Mouse (Mus musculus): ENCODE results near the gene Cdyl. TPM values are rescaled to one million over a fixed set of nuclear protein-coding genes. Genes with fewer than 3 reads are reported as not detected.

The Cdyl gene
- polyA plus RNA-seq, 1 experiment: 6.8 TPM

DNA sequence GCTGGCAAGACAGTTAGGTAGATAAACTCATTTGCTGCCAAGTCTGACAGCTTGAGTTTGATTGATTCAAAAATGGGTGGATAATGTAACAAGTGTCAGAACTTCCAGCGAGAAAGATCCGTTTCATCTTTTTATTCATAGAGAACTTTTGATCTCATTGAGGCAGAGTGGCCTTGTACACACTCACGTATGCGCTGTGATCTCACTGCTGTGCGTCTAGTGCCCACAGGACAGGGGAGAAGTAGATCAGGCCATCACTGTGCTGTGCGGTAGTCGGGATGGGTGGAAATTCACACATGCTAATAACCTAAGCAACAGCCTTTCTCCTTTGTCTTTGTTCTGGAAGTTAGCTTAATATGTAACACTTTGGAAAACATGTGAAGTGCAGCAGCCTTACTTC lies 146.5 kb downstream of the Cdyl start:
- Histone ChIP-seq H3K4me3 (ENCODE audit: insufficient read depth, low read length) (no peak overlapping the region), H3K27ac (ENCODE audit: insufficient read depth, low read length) (no peak overlapping the region), H3K4me1 (ENCODE audit: control insufficient read depth, insufficient read depth, low read length) (peaks cover 2% of the 10 kb centered on the region; the same call in 1 of the 2 replicates)
- TF ChIP-seq CTCF (IDR thresholded peaks at IDR 0.05; ENCODE audit: extremely low read depth, insufficient read depth, low read length) (no peak), POLR2A (IDR thresholded peaks at IDR 0.05; ENCODE audit: extremely low read depth, insufficient read depth, low read length) (no peak)

DNA sequence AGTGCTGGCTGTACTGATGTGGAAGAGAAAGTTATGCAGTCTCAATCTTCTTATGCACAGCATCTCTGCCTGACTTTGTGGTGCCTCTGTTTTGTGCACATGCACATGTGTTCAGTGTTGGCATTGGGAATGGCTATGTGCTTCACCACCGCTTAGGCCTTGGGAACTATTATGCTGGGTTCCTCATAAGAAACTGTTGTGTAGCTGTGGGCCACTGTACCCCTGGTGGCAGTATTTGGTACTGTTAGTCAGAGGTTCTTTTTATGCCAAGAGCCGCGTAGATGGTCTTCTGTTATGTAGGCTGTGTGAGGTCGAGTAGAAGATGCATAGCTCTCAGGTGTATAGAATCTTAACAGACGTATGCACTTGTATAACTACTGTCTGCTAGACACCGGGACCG lies 147.4 kb downstream of the Cdyl start:
- peaks cover 2% of the 10 kb centered on the region; the same call in 1 of the 2 replicates for H3K4me1 ChIP-seq (ENCODE audit: control insufficient read depth, insufficient read depth, low read length)
- H3K4me3 ChIP-seq (ENCODE audit: insufficient read depth, low read length): no peak overlapping the region
- no peak overlapping the region for H3K27ac ChIP-seq (ENCODE audit: insufficient read depth, low read length)
- TF ChIP-seq CTCF (IDR thresholded peaks at IDR 0.05; ENCODE audit: extremely low read depth, insufficient read depth, low read length) (no peak), POLR2A (IDR thresholded peaks at IDR 0.05; ENCODE audit: extremely low read depth, insufficient read depth, low read length) (no peak)

DNA sequence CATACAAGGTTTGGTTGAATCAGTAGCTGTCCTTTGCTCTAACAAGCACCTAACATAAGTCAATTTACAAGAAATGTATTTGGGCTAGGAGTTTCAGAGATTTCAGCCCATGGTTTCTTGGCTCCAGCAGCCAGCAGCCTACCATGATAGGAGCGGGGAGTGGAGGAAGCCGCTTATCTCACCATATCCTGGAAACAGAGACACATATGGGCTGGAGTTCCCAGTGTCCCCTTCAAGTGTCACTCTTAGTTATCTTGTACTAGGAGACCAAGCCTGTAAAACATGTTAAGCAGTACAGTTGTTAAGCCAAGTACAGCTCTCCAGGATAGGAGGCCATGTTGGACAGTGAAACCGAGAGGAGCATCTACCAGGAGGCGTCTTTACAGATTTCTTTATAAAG lies 147.9 kb downstream of the Cdyl start:
- H3K4me1 ChIP-seq (ENCODE audit: control insufficient read depth, insufficient read depth, low read length): peaks cover 2% of the 10 kb centered on the region; the same call in 1 of the 2 replicates
- H3K27ac ChIP-seq (ENCODE audit: insufficient read depth, low read length): no peak overlapping the region
- no peak overlapping the region for H3K4me3 ChIP-seq (ENCODE audit: insufficient read depth, low read length)
- no peak for TF ChIP-seq CTCF (IDR thresholded peaks at IDR 0.05; ENCODE audit: extremely low read depth, insufficient read depth, low read length)
- no peak for TF ChIP-seq POLR2A (IDR thresholded peaks at IDR 0.05; ENCODE audit: extremely low read depth, insufficient read depth, low read length)

DNA sequence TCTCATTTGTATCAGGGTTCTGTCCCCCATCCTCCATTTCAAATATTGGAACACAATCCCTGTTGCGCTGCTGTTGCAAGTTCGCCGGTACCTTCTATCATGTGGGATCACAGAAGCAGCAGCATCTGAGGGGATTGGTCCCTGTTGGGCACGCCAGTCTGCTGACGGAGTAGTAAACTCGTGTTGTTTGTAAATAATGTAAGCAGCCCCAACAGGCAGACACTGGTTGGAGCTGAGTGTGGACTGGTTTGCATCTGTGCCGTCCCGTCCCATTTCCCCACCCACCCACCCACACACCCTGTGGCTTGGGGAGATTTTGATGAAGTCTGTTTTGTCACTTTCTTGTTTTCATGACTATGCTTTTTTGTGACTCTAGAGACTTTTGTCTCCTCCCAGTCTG lies 148.3 kb downstream of the Cdyl start:
- H3K27ac ChIP-seq (ENCODE audit: insufficient read depth, low read length): no peak overlapping the region
- H3K4me3 ChIP-seq (ENCODE audit: insufficient read depth, low read length): no peak overlapping the region
- TF ChIP-seq POLR2A (IDR thresholded peaks at IDR 0.05; ENCODE audit: extremely low read depth, insufficient read depth, low read length) (no peak), CTCF (IDR thresholded peaks at IDR 0.05; ENCODE audit: extremely low read depth, insufficient read depth, low read length) (no peak)
- peaks cover 2% of the 10 kb centered on the region; the same call in 1 of the 2 replicates for H3K4me1 ChIP-seq (ENCODE audit: control insufficient read depth, insufficient read depth, low read length)

DNA sequence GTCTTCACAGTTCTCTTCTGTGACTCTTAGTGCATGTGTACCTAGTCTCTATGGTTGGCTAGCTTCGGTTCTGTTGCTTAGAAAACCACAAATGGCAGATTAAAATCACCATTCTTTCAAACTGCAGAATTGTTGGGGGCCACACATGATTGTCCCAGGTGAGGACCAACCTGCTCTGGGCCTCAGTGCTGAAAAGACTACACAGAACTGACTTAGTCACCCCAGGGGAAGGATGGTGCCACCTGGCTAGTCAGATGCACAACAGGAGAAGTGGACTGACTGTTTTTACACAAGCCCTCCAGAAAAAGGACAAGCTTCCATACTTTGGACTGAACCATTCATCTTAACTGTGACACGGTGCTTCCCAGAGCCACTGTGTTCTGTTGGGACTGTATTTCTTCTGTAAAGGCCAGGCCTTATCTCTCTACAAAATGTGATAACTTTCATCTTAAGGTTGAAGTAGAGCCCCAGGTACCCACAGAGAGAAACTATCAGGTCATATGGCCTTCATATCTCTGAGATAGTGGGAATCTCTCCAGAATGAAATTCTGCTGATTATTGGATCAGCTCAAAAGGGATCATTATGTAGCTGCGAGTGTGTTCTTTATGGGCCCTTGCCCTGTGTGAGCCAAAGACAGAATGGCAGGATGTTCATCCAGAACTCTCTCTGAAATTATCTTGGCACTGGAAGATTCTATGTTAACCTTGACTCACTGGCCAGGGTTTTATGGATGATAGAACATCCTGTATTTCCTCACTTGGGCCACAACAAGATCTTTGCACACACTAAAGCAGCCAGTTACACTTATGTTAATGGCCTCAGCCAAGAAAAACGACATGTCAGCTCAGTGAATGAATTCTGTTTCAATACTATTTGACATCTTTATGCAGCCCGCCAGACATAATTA lies 149.9 kb downstream of the Cdyl start:
- Histone ChIP-seq H3K4me1 (ENCODE audit: control insufficient read depth, insufficient read depth, low read length) (peaks cover 2% of the 10 kb centered on the region; the same call in 1 of the 2 replicates), H3K4me3 (ENCODE audit: insufficient read depth, low read length) (no peak overlapping the region), H3K27ac (ENCODE audit: insufficient read depth, low read length) (no peak overlapping the region)
- TF ChIP-seq CTCF (IDR thresholded peaks at IDR 0.05; ENCODE audit: extremely low read depth, insufficient read depth, low read length) (no peak), POLR2A (IDR thresholded peaks at IDR 0.05; ENCODE audit: extremely low read depth, insufficient read depth, low read length) (no peak)

DNA sequence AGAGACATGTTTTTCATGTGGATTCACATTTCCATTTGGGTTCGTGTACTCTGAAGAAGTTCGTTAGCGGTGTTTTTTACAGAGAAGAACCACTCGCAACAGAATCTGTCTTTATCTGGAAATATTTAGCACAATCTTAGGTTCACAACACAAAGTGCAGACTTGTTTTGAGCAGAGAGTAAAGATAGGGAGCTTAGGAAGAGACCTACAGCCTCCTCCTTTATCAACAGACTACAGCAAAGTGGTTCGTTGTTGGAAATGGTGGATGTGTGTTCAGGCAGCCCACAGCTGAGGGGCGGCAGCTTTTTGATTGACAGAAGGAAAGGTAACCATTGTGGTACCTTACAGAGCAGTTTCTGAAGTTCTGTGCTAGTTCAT lies 150.5 kb downstream of the Cdyl start:
- TF ChIP-seq CTCF (IDR thresholded peaks at IDR 0.05; ENCODE audit: extremely low read depth, insufficient read depth, low read length) (no peak), POLR2A (IDR thresholded peaks at IDR 0.05; ENCODE audit: extremely low read depth, insufficient read depth, low read length) (no peak)
- H3K27ac ChIP-seq (ENCODE audit: insufficient read depth, low read length): no peak overlapping the region
- H3K4me3 ChIP-seq (ENCODE audit: insufficient read depth, low read length): no peak overlapping the region

DNA sequence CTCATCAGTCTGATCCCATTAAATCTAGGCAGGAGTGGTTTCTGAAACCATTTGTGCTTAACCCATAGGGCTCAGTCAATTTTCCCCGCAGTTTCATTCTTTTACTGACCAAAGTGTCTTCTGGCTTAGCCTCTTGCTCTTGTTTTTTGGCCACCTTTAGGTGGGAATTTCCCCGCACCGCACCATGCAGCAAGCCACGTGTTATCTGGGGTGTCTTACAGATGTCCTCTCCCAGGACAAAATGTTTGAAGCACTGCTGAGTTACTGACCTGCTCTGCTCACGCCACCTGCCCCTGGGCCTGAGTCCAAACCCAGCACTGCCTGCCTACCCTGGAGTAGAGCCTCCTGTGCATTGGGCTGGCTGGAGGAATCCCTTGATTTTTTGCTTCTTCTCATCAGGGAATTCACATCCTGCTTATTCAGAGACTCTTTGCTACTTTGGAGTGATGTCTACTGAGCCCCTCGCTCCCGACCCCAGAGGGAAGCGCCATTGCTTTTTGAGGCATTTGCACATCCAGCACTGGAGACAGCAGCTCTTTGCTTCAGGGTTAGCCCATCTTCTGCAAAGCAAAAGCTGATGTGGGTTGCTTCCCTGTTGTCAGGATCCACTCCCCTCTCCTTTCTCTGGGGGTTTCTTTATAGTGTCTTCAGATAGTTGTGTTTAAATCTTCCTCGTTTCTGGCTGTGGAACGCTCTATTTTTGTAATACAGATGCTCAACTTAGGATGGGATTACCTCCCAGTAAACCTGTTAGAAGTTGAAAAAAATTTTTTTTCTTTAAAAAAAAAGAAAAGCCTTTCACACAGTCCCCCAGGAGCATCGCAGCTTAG lies 151.9 kb downstream of the Cdyl start:
- Histone ChIP-seq H3K4me1 (ENCODE audit: control insufficient read depth, insufficient read depth, low read length) (no peaks in the 10 kb centered on the region), H3K27ac (ENCODE audit: insufficient read depth, low read length) (no peak overlapping the region), H3K4me3 (ENCODE audit: insufficient read depth, low read length) (no peak overlapping the region)
- TF ChIP-seq POLR2A (IDR thresholded peaks at IDR 0.05; ENCODE audit: extremely low read depth, insufficient read depth, low read length) (no peak), CTCF (IDR thresholded peaks at IDR 0.05; ENCODE audit: extremely low read depth, insufficient read depth, low read length) (no peak)

More for the DNA sequence above, 150.5 kb downstream of the Cdyl start:
- peaks cover 2% of the 10 kb centered on the region; the same call in 1 of the 2 replicates for H3K4me1 ChIP-seq (ENCODE audit: control insufficient read depth, insufficient read depth, low read length)

DNA sequence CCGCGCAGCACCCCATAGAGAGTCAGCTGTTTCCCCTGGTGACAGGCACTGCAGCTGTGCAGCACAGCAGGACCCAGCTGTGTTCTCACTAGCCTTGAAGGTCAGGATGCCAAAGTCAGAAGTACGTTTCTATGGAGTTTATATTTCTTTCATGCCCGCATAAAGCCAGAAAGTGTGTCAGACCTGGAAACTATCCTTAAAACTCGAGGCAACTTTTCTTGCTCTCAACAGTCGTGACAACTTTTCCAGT lies 152.5 kb downstream of the Cdyl start:
- no peak for TF ChIP-seq CTCF (IDR thresholded peaks at IDR 0.05; ENCODE audit: extremely low read depth, insufficient read depth, low read length)
- no peak for TF ChIP-seq POLR2A (IDR thresholded peaks at IDR 0.05; ENCODE audit: extremely low read depth, insufficient read depth, low read length)
- Histone ChIP-seq H3K4me3 (ENCODE audit: insufficient read depth, low read length) (no peak overlapping the region), H3K4me1 (ENCODE audit: control insufficient read depth, insufficient read depth, low read length) (no peaks in the 10 kb centered on the region), H3K27ac (ENCODE audit: insufficient read depth, low read length) (no peak overlapping the region)

DNA sequence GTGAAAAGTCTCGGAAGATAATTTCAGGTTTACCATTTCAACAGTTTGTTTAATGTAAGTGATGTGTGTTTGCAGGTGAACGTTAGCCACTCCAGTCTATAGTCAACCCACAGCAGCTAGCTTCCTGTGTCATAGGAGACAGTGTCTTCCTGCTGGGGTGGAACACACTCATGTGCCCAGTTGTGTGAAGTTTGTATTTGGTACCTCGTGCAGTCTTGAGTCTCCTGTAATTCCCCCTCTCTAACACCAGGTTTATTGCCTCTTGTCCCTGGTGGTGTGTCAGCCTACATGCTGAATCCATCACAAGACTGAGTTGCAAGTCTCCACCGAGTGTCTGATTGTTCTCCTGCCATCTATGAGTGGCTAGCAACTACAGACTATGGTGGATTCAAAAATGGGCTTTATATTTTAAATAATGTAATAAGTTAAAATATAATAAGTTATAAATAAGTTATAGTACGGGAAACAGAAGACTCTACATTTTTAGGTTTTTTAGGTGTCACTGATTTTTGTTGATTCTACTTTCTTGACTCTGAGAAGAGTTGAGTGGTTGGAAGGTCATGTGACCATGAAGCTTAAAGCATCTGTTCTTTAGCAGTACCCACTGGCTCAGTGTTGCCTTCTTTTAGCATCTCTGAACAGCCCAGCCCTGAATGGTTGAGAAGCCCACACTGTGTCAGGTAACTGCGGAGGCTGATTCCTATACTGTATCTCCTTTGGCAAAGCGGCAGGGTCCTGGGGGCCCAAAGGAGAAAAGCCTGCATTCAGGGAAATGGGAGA lies 153.9 kb downstream of the Cdyl start:
- no peak for TF ChIP-seq POLR2A (IDR thresholded peaks at IDR 0.05; ENCODE audit: extremely low read depth, insufficient read depth, low read length)
- TF ChIP-seq CTCF (IDR thresholded peaks at IDR 0.05; ENCODE audit: extremely low read depth, insufficient read depth, low read length): no peak
- H3K4me3 ChIP-seq (ENCODE audit: insufficient read depth, low read length): no peak overlapping the region
- no peaks in the 10 kb centered on the region for H3K4me1 ChIP-seq (ENCODE audit: control insufficient read depth, insufficient read depth, low read length)

More for the DNA sequence above, 153.9 kb downstream of the Cdyl start:
- H3K27ac ChIP-seq (ENCODE audit: insufficient read depth, low read length): no peak overlapping the region

Data from cortical plate, adult 2 months (tissue).